21 mouse cellular contexts compared by ENCODE assay signal in the genomic region with DNA sequence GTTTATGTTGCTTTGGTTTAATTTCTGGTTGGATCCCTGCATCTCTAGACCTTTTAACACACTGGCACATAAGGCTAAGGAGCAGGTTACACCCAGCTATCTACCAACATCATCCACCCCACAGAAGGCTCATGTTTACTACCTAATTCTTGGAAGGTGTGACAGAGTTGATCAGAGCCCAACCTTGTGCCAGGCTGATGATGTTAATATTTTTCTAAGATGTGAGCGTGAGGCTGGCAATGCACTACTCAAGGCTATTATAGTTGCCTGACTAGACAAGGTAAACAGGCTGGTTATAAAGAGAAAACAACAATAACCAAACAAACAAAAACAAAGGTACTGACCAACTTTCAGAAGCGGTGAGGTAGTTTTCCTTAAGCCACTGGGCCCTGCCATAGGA.
"Had no signal": no experiment of that assay in that cellular context is flagged by ENCODE, and none has a peak within 500 bp of the region (broad histone marks: within the 10 kb centered on the region; RNA-seq: fewer than 3 reads in every experiment).

No protein-coding gene starts in this region.

- H3K27me3 ChIP-seq: intestine, embryonic 15.5 days; limb, embryonic 12.5 days; limb, embryonic 15.5 days; midbrain, embryonic 12.5 days; midbrain, embryonic 15.5 days; neural tube, embryonic 12.5 days; neural tube, embryonic 15.5 days had no signal

- H3K27ac ChIP-seq: intestine, embryonic 15.5 days; limb, embryonic 12.5 days; limb, embryonic 15.5 days; liver, embryonic 14.5 days; macrophage; midbrain, embryonic 12.5 days; midbrain, embryonic 15.5 days; neural tube, embryonic 12.5 days; neural tube, embryonic 15.5 days; stomach, postnatal 0 days had no signal

- H3K9ac ChIP-seq: intestine, embryonic 15.5 days; limb, embryonic 12.5 days; limb, embryonic 15.5 days; liver, embryonic 14.5 days; liver, postnatal 0 days; lung, embryonic 14.5 days; midbrain, embryonic 12.5 days; midbrain, embryonic 15.5 days; neural tube, embryonic 12.5 days; neural tube, embryonic 15.5 days had no signal

- H3K4me2 ChIP-seq: intestine, embryonic 15.5 days; limb, embryonic 12.5 days; limb, embryonic 15.5 days; liver, embryonic 11.5 days; lung, embryonic 14.5 days; midbrain, embryonic 12.5 days; midbrain, embryonic 15.5 days; neural tube, embryonic 12.5 days; neural tube, embryonic 15.5 days had no signal

- ATAC-seq: intestine, embryonic 15.5 days; liver, postnatal 0 days; lung, postnatal 0 days; midbrain, embryonic 15.5 days had no signal

- H3K36me3 ChIP-seq: limb, embryonic 12.5 days; limb, embryonic 15.5 days; midbrain, embryonic 12.5 days; midbrain, embryonic 15.5 days; neural tube, embryonic 12.5 days; neural tube, embryonic 15.5 days had no signal

- DNase-seq: left cerebral cortex, postnatal 4 days; liver, postnatal 0 days; lung, embryonic 14.5 days; right cerebral cortex, adult 18-20 months; right cerebral cortex, postnatal 14 days; right cerebral cortex, postnatal 4 days; thymus, adult 2 months; thymus, postnatal 14 days; thymus, postnatal 4 days had no signal

- H3K4me3 ChIP-seq: intestine, embryonic 15.5 days; limb, embryonic 12.5 days; limb, embryonic 15.5 days; midbrain, embryonic 12.5 days; midbrain, embryonic 15.5 days; neural tube, embryonic 12.5 days; neural tube, embryonic 15.5 days had no signal

- H3K9me3 ChIP-seq: intestine, embryonic 15.5 days; limb, embryonic 12.5 days; limb, embryonic 15.5 days; midbrain, embryonic 12.5 days; midbrain, embryonic 15.5 days; neural tube, embryonic 12.5 days; neural tube, embryonic 15.5 days had no signal
